Mouse (Mus musculus): ENCODE measurements at regions not wholly inside any gene's neighbourhood (a gene's known extent, or its start where the extent isn't known, plus 50 kb on each side); places are given as distances from the start of the nearest gene placed in this dataset.
A peak's percentile ranks its signal among the peaks of the same experiment; 100 is the strongest.
"Not testable (repeated sequence)": the region's sequence is repeated elsewhere in the genome, so short reads cannot be mapped to it uniquely, and the experiment has no call there.

- not testable (repeated sequence) for H3K9ac ChIP-seq; H3K4me2 ChIP-seq; H3K9me3 ChIP-seq (ENCODE audit: low read depth, low read length); ATAC-seq (ENCODE audit: insufficient read depth); H3K27ac ChIP-seq (ENCODE audit: low read depth); H3K27me3 ChIP-seq (ENCODE audit: insufficient read depth, low read length); H3K4me1 ChIP-seq (ENCODE audit: insufficient read depth); DNase-seq; H3K36me3 ChIP-seq (ENCODE audit: insufficient read depth); H3K4me3 ChIP-seq (ENCODE audit: low read depth, low read length)
- WGBS: 85% methylated on average over 3 of the region's 3 CpGs
Observed at GRCm38 (mm10) chr19:8496561-8496960, 91.7 kb upstream of the Slc22a30 start.

- not testable (repeated sequence) for H3K9me3 ChIP-seq (ENCODE audit: low read depth, low read length); H3K4me2 ChIP-seq; DNase-seq; H3K27me3 ChIP-seq (ENCODE audit: insufficient read depth, low read length); H3K4me3 ChIP-seq (ENCODE audit: low read depth, low read length); H3K4me1 ChIP-seq (ENCODE audit: insufficient read depth); H3K36me3 ChIP-seq (ENCODE audit: insufficient read depth); ATAC-seq (ENCODE audit: insufficient read depth); H3K27ac ChIP-seq (ENCODE audit: low read depth); H3K9ac ChIP-seq
- WGBS: 77% methylated on average over 2 of the region's 2 CpGs
Observed at GRCm38 (mm10) chr19:8497526-8497925, 92.6 kb upstream of the Slc22a30 start.

- not testable (repeated sequence) for ATAC-seq (ENCODE audit: insufficient read depth); H3K27me3 ChIP-seq (ENCODE audit: insufficient read depth, low read length); H3K9ac ChIP-seq; H3K27ac ChIP-seq (ENCODE audit: low read depth); H3K4me1 ChIP-seq (ENCODE audit: insufficient read depth); H3K36me3 ChIP-seq (ENCODE audit: insufficient read depth); DNase-seq; H3K9me3 ChIP-seq (ENCODE audit: low read depth, low read length); H3K4me3 ChIP-seq (ENCODE audit: low read depth, low read length)
- 77% methylated on average over 6 of the region's 6 CpGs for WGBS
- peak overlapping the region; percentile 37; the same call in 1 of the 2 replicates for H3K4me2 ChIP-seq
Observed at GRCm38 (mm10) chr19:8517721-8518120, 73.3 kb upstream of the Slc22a8 start.

- no peaks in the 10 kb centered on the region for H3K27me3 ChIP-seq (ENCODE audit: insufficient read depth, low read length)
- no peaks in the 10 kb centered on the region for H3K4me1 ChIP-seq (ENCODE audit: insufficient read depth)
- H3K9me3 ChIP-seq (ENCODE audit: low read depth, low read length): no peaks in the 10 kb centered on the region
- peak; percentile 49 for DNase-seq
- H3K4me2 ChIP-seq: peak overlapping the region; percentile 37
- no peaks in the 10 kb centered on the region for H3K36me3 ChIP-seq (ENCODE audit: insufficient read depth)
- TF ChIP-seq CTCF (IDR thresholded peaks at IDR 0.05; ENCODE audit: low read depth): no peak
- no peak for ATAC-seq (ENCODE audit: insufficient read depth)
- 48% methylated on average over 11 of the region's 11 CpGs for WGBS
- no peak overlapping the region for H3K9ac ChIP-seq
- H3K27ac ChIP-seq (ENCODE audit: low read depth): no peak overlapping the region
- peak overlapping the region; percentile 11 for H3K4me3 ChIP-seq (ENCODE audit: low read depth, low read length)
Observed at GRCm38 (mm10) chr19:8518273-8518672, 72.8 kb upstream of the Slc22a8 start.

GRCm38 (mm10) chr19:8518933-8519332 lies 72.1 kb upstream of the Slc22a8 start:
- not testable (repeated sequence) for H3K4me1 ChIP-seq (ENCODE audit: insufficient read depth); ATAC-seq (ENCODE audit: insufficient read depth); H3K27me3 ChIP-seq (ENCODE audit: insufficient read depth, low read length); H3K9ac ChIP-seq; H3K9me3 ChIP-seq (ENCODE audit: low read depth, low read length); H3K27ac ChIP-seq (ENCODE audit: low read depth); H3K36me3 ChIP-seq (ENCODE audit: insufficient read depth); DNase-seq
- Histone ChIP-seq H3K4me2 (peak overlapping the region; percentile 37), H3K4me3 (ENCODE audit: low read depth, low read length) (0 out of 2 replicates have a peak overlapping the region, but pooled peaks have one; percentile 11)
- WGBS: 84% methylated on average over 7 of the region's 7 CpGs

GRCm38 (mm10) chr19:8534597-8534996 lies 56.5 kb upstream of the Slc22a8 start:
- Histone ChIP-seq H3K27ac (ENCODE audit: low read depth) (no peak overlapping the region), H3K36me3 (ENCODE audit: insufficient read depth) (no peaks in the 10 kb centered on the region), H3K4me2 (no peak overlapping the region), H3K9ac (no peak overlapping the region), H3K9me3 (ENCODE audit: low read depth, low read length) (no peaks in the 10 kb centered on the region), H3K4me1 (ENCODE audit: insufficient read depth) (no peaks in the 10 kb centered on the region), H3K4me3 (ENCODE audit: low read depth, low read length) (no peak overlapping the region), H3K27me3 (ENCODE audit: insufficient read depth, low read length) (no peaks in the 10 kb centered on the region)
- DNase-seq (no peak), ATAC-seq (ENCODE audit: insufficient read depth) (no peak)
- WGBS: 69% methylated on average over 3 of the region's 3 CpGs
- no peak for TF ChIP-seq CTCF (IDR thresholded peaks at IDR 0.05; ENCODE audit: low read depth)

GRCm38 (mm10) chr19:8536085-8536484 lies 55.0 kb upstream of the Slc22a8 start:
- TF ChIP-seq CTCF (IDR thresholded peaks at IDR 0.05; ENCODE audit: low read depth): no peak
- H3K27ac ChIP-seq (ENCODE audit: low read depth): no peak overlapping the region
- 60% methylated on average over 2 of the region's 2 CpGs for WGBS
- no peak for DNase-seq
- no peak for ATAC-seq (ENCODE audit: insufficient read depth)
- H3K36me3 ChIP-seq (ENCODE audit: insufficient read depth): no peaks in the 10 kb centered on the region
- H3K9me3 ChIP-seq (ENCODE audit: low read depth, low read length): no peaks in the 10 kb centered on the region
- no peak overlapping the region for H3K4me3 ChIP-seq (ENCODE audit: low read depth, low read length)
- H3K4me2 ChIP-seq: no peak overlapping the region
- no peaks in the 10 kb centered on the region for H3K4me1 ChIP-seq (ENCODE audit: insufficient read depth)
- H3K27me3 ChIP-seq (ENCODE audit: insufficient read depth, low read length): no peaks in the 10 kb centered on the region
- no peak overlapping the region for H3K9ac ChIP-seq
